ENCODE assay signal across 21 mouse cellular contexts in the genomic region with DNA sequence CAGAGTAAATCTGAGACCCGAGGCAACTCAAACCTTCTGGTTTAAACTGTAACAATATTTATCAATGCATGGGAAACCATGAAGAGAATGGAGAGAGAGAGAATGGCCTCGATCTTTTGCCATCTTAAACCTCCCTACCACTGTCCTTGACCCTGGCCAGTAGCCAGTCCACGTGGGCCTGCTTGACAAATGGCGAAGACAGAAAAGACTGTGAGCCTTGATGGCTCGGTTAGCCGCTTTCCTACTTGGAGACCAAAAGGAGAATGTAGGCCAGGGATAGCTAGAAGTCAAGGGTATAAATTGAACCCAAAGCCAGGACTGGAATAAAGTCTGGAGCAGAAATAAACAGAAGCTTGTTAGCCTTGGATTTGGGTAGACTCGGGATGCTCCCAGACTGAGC. TPM values are rescaled to one million over a fixed set of nuclear protein-coding genes. Genes with fewer than 3 reads are reported as not detected.
DNase-seq lines count a peak whose midpoint lies in the region; TF ChIP-seq lines count a peak whose summit lies in the region.
"Had no signal": no experiment of that assay in that cellular context is flagged by ENCODE, and none has a peak within 500 bp of the region (broad histone marks: within the 10 kb centered on the region; RNA-seq: fewer than 3 reads in every experiment).

No protein-coding gene starts in this region.

- intact Hi-C loops in left cerebral cortex, postnatal 36 days (cut with DNase I): loop anchor here (5.0 kb wide), 1 partner anchor 1088 kb away; no protein-coding TSS in a partner anchor

- no peak for TF ChIP-seq CTCF in layer of hippocampus, adult 2 months (conservative IDR thresholded peaks at IDR 0.05)
- no peak for TF ChIP-seq CTCF in spleen, adult 2 months (IDR thresholded peaks at IDR 0.05; ENCODE audit: extremely low read depth, insufficient read depth, insufficient read length, insufficient replicate concordance)

- no peak for TF ChIP-seq POLR2A in spleen, adult 2 months (IDR thresholded peaks at IDR 0.05; ENCODE audit: low read depth, low read length)

- no peak for DNase-seq in layer of hippocampus, adult 2 months (ENCODE audit: low spot score in 2 of 2)
- no peak for DNase-seq in layer of hippocampus, postnatal 10 days (ENCODE audit: low spot score in 2 of 2)
- DNase-seq in spleen, adult 2 months (ENCODE audit: low read depth in 1 of 2, low spot score in 2 of 2): no peak
- DNase-seq in spleen, postnatal 10 days (ENCODE audit: low spot score in 2 of 2): no peak
- DNase-seq in left cerebral cortex, postnatal 36 days (ENCODE audit: low spot score in 2 of 2): no peak
- DNase-seq in kidney, adult 18-20 months: no peak
- no peak for DNase-seq in right cerebral cortex, postnatal 14 days
- DNase-seq: cerebellum, adult 2 months; kidney, adult 9 months; retina, postnatal 1 day; thymus, adult 18-20 months; thymus, postnatal 25 days had no signal

- H3K27ac ChIP-seq in layer of hippocampus, adult 2 months: peak overlapping the region; percentile 37; the same call in 1 of the 2 replicates
- peak overlapping the region; percentile 96 for H3K27ac ChIP-seq in spleen, adult 2 months (ENCODE audit: insufficient read depth, low read length)
- H3K27ac ChIP-seq in brown adipose tissue, adult 24 weeks (replicated peaks; ENCODE audit: low read depth, low read length): peak overlapping the region; percentile 30
- H3K27ac ChIP-seq: forebrain, embryonic 13.5 days; hindbrain, embryonic 13.5 days; limb, embryonic 13.5 days; liver, embryonic 14.5 days; midbrain, embryonic 10.5 days; midbrain, embryonic 15.5 days; neural tube, embryonic 15.5 days; stomach, postnatal 0 days had no signal

- peaks cover 3% of the 10 kb centered on the region; the same call in 1 of the 2 replicates for H3K36me3 ChIP-seq in spleen, adult 2 months (ENCODE audit: control insufficient read depth, insufficient read depth, low read length)
- H3K36me3 ChIP-seq: hindbrain, embryonic 13.5 days; limb, embryonic 13.5 days; midbrain, embryonic 10.5 days; midbrain, embryonic 15.5 days; neural tube, embryonic 15.5 days had no signal

- H3K4me3 ChIP-seq in layer of hippocampus, adult 2 months: no peak overlapping the region
- peak overlapping the region; percentile 77 for H3K4me3 ChIP-seq in spleen, adult 2 months (ENCODE audit: extremely low read depth, insufficient read depth, insufficient read length)
- no peak overlapping the region for H3K4me3 ChIP-seq in brown adipose tissue, adult 24 weeks (ENCODE audit: insufficient read depth, low read depth, low read length)
- H3K4me3 ChIP-seq: forebrain, embryonic 13.5 days; hindbrain, embryonic 13.5 days; limb, embryonic 13.5 days; midbrain, embryonic 10.5 days; midbrain, embryonic 15.5 days; neural tube, embryonic 15.5 days had no signal

- 40% methylated on average over 7 of the region's 7 CpGs for WGBS in spleen, adult 2 months

- peaks cover 18% of the 10 kb centered on the region; the same call in 1 of the 2 replicates for H3K4me1 ChIP-seq in spleen, adult 2 months (ENCODE audit: control insufficient read depth, insufficient read depth, insufficient read length)
- peaks cover 6% of the 10 kb centered on the region; the same call in 1 of the 2 replicates for H3K4me1 ChIP-seq in brown adipose tissue, adult 24 weeks (ENCODE audit: control insufficient read depth, insufficient read depth, insufficient read length, low read length)

- H3K27me3 ChIP-seq in spleen, adult 2 months (ENCODE audit: control insufficient read depth, insufficient read depth, low read length): no peaks in the 10 kb centered on the region
- H3K27me3 ChIP-seq: forebrain, embryonic 13.5 days; hindbrain, embryonic 13.5 days; limb, embryonic 13.5 days; midbrain, embryonic 15.5 days; neural tube, embryonic 15.5 days had no signal

RNA-seq across cellular contexts. Expression of a gene that starts 0.8 kb away (rescaled TPM):
- 1 to 10 TPM; 2.1 to 2.4 TPM for total RNA-seq in layer of hippocampus, adult 2 months (2021)
- total RNA-seq in layer of hippocampus, postnatal 10 days (2021): 1 to 10 TPM; 3.0 to 4.3 TPM
- 25.0 and 31.6 TPM in 2 replicates for polyA plus RNA-seq in spleen, adult 2 months (2012; rRNA removed)
- 1.0 and 1.7 TPM in 2 replicates for polyA plus RNA-seq in brown adipose tissue, adult 24 weeks (2012; ENCODE audit: insufficient read depth, insufficient read length, missing spikeins)
- total RNA-seq in left cerebral cortex, postnatal 36 days (2021): 1 to 10 TPM; 2.1 to 2.5 TPM

Comparison
In these comparisons a context has a peak if more than half of its experiments do, and no peak if none do; other contexts are left out.
1. H3K27ac ChIP-seq: peak in every context shown above with its lines; median percentile 96 in spleen, adult 2 months; 37 in layer of hippocampus, adult 2 months; 30 in brown adipose tissue, adult 24 weeks.